Mouse (Mus musculus) lung, embryonic 14.5 days (tissue): ENCODE results near the gene Fars2. TPM values are rescaled to one million over a fixed set of nuclear protein-coding genes. Genes with fewer than 3 reads are reported as not detected.

Experiments used
- ATAC-seq: fragments of 200-750 bp; cut with Nextera tagmentation; 2 replicates; pipeline ENCODE4 v1.8.0; 2017; ENCODE audit warnings: mild to moderate bottlenecking, moderate TSS enrichment, moderate library complexity; ENCODE audit not compliant: insufficient read depth
- DNase-seq: peaks from one replicate; pipeline ENCODE4 v3.0.0-alpha.2; 2015
- H3K27ac ChIP-seq: fragments of 300-500 bp; sonication (generic); 2 replicates; pipeline ENCODE4 v1.5.1; 2014; ENCODE audit warnings: low read depth, mild to moderate bottlenecking, moderate library complexity
- H3K27me3 ChIP-seq: fragments of 300-500 bp; sonication (generic); 2 replicates; pipeline ENCODE4 v1.6.1; 2014; ENCODE audit warnings: low read length, control low read depth; ENCODE audit not compliant: insufficient read depth
- H3K36me3 ChIP-seq: fragments of 300-500 bp; sonication (generic); 2 replicates; pipeline ENCODE4 v1.6.1; 2014; ENCODE audit warnings: control low read depth; ENCODE audit not compliant: insufficient read depth
- H3K4me1 ChIP-seq: fragments of 300-500 bp; sonication (generic); 2 replicates; pipeline ENCODE4 v1.6.1; 2014; ENCODE audit warnings: antibody characterized with exemption, control low read depth; ENCODE audit not compliant: insufficient read depth
- H3K4me2 ChIP-seq: fragments of 300-500 bp; sonication (generic); 2 replicates; pipeline ENCODE4 v1.6.1; 2014; ENCODE audit warnings: mild to moderate bottlenecking
- H3K4me3 ChIP-seq: fragments of 300-500 bp; sonication (generic); 2 replicates; pipeline ENCODE4 v1.5.1; 2014; ENCODE audit warnings: low read depth, low read length
- H3K9ac ChIP-seq: fragments of 300-500 bp; sonication (generic); 2 replicates; pipeline ENCODE4 v1.6.1; 2014
- H3K9me3 ChIP-seq: fragments of 300-500 bp; sonication (generic); 2 replicates; pipeline ENCODE4 v1.6.1; 2016; ENCODE audit warnings: low read depth, low read length, control low read depth
- CTCF ChIP-seq: IDR thresholded peaks from 2 replicates; pipeline ENCODE4 v1.5.1; 2016; ENCODE audit warnings: antibody characterized with exemption, low read depth
- WGBS: fragments of 180-500 bp; shearing (Covaris S2); extraction: QIAGEN DNeasy Blood & Tissue Kit; methylation state at CpG from one replicate; pipeline ENCODE4 v1.1.7; 2014; 5-methylcytosine and 5-hydroxymethylcytosine counted together
- polyA plus RNA-seq: library from polyadenylated mRNA; unstranded; fragments of >200 nt; fragmentation: Nextera tagmentation; extraction: Ambion mirVana; gene quantifications from 2 replicates; pipeline ENCODE4 v1.2.1, GENCODE M21; 2014

Gene Fars2
- polyA plus RNA-seq, 1 experiment from 2014 or later: 29.3 TPM

DNA sequence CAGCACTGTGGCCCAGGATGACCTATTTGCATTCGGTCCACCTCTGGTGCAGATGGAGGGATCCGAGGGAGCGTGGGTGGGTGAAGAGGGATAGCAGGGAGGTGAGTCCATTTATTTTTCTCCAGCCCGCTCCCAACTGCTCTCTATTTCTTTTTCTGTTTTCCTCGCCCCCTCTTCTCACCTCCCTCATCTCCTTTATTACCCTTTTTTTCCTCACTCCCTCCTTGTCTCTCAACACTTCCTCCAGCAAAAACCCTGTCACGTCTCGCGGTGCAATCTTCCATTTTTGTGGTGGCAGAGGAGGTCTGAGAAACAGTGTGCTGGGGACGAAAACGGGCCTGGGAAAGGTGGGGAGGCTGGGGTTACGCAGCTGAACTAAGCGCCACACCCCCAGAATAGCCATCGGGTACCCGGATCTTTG, 613.1 kb downstream of the Fars2 start:
- no peaks in the 10 kb centered on the region for H3K4me1 ChIP-seq
- peaks cover 98% of the 10 kb centered on the region for H3K27me3 ChIP-seq
- H3K36me3 ChIP-seq: no peaks in the 10 kb centered on the region
- no peak overlapping the region for H3K4me2 ChIP-seq
- no peak overlapping the region for H3K4me3 ChIP-seq
- no peak overlapping the region for H3K27ac ChIP-seq
- H3K9ac ChIP-seq: no peak overlapping the region
- H3K9me3 ChIP-seq: 0 out of 2 replicates have a peak, but pooled peaks cover 3% of the 10 kb centered on the region
- no peak for TF ChIP-seq CTCF
- ATAC-seq (no peak), DNase-seq (no peak)
- WGBS: 12% methylated on average over 14 of the region's 14 CpGs

DNA sequence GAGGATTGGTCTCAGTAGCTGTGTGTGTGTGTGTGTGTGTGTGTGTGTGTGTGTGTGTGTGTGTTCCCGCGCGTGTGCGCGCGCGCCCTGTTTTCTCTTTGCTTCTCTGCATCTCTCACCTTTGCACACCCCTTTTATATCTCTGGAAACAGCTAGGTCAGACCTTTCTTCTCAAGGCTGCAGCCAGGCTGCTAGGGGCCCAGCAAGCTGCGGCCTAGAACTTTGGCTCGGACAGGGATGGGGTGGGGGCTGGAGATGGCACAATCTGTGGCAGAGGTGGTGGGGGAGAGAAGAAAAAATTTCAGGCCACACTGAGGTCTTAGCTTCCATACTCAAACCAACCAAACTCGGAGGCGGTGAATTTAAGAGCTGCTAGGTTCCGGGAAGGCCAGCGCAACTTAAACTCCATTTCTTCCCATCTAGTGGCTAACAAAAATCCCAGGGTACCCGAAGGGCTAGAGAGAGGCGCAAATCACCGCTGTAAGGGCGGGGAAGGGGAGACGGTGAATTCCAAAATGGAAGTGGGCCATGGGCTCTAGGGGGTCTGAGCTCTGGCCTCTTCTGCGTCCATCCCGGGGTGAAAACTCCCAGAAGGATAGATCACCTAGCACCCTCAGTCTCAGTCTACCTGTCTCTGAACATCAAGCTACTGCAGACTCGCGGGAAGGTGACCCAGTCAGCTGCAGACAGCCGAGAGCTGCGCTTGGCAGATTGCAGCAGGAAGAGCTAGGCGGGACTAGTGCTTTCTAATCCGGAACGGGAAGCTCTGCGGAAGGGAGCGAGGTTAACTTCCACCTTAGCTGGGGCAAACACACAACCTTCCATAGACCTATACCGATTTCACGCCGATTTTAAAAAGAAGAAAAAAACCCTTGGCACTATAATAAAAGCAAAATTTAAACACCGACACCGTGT, 614.1 kb downstream of the Fars2 start:
- peak overlapping the region; percentile 34 for H3K4me3 ChIP-seq
- TF ChIP-seq CTCF: no peak
- H3K27ac ChIP-seq: no peak overlapping the region
- H3K4me2 ChIP-seq: peak overlapping the region; percentile 63
- H3K27me3 ChIP-seq: peaks cover 95% of the 10 kb centered on the region
- WGBS: 3% methylated on average over 34 of the region's 34 CpGs
- no peaks in the 10 kb centered on the region for H3K4me1 ChIP-seq
- no peak overlapping the region for H3K9ac ChIP-seq
- no peaks in the 10 kb centered on the region for H3K36me3 ChIP-seq
- DNase-seq (peak; percentile 69), ATAC-seq (no peak)
- 0 out of 2 replicates have a peak, but pooled peaks cover 3% of the 10 kb centered on the region for H3K9me3 ChIP-seq

GRCm38 (mm10) chr13:36731931-36732461, 614.8 kb downstream of the Fars2 start:
- H3K27ac ChIP-seq: no peak overlapping the region
- DNase-seq: peak; percentile 59
- no peak overlapping the region for H3K9ac ChIP-seq
- H3K27me3 ChIP-seq: peaks cover 95% of the 10 kb centered on the region
- peak overlapping the region; percentile 63 for H3K4me2 ChIP-seq
- under 1% methylated on average over 23 of the region's 23 CpGs for WGBS
- no peaks in the 10 kb centered on the region for H3K36me3 ChIP-seq
- no peak for ATAC-seq
- H3K9me3 ChIP-seq: 0 out of 2 replicates have a peak, but pooled peaks cover 3% of the 10 kb centered on the region
- peak overlapping the region; percentile 34 for H3K4me3 ChIP-seq
- TF ChIP-seq CTCF: no peak
- 0 out of 2 replicates have a peak, but pooled peaks cover 3% of the 10 kb centered on the region for H3K4me1 ChIP-seq

- peaks cover 87% of the 10 kb centered on the region for H3K27me3 ChIP-seq
Observed at GRCm38 (mm10) chr13:36732891-36733490, 615.8 kb downstream of the Fars2 start.

DNA sequence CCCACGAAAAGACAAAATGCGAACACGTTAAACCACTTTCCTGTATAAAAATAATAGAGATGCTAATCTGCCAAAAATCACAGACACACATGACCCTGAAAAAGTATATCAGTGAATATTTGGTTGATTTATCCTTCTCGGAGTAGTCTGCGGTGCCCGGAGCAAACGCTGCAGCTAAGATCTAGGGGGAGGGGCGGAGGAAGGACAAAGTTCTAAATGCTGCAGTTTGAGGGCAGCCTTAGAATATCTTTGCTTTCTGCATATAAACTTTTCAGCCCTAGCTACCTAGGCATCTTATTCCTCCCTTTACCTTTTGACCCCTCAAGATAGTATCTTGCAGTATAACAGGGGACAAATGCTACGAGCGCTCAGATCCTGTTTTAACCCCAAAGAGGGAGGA, 616.4 kb downstream of the Fars2 start:
- ATAC-seq: no peak
- Histone ChIP-seq H3K9ac (no peak overlapping the region), H3K27me3 (peaks cover 82% of the 10 kb centered on the region), H3K27ac (no peak overlapping the region), H3K4me3 (no peak overlapping the region), H3K4me1 (0 out of 2 replicates have a peak, but pooled peaks cover 3% of the 10 kb centered on the region), H3K36me3 (no peaks in the 10 kb centered on the region), H3K9me3 (no peaks in the 10 kb centered on the region), H3K4me2 (no peak overlapping the region)
- TF ChIP-seq CTCF: no peak
- 2% methylated on average over 10 of the region's 10 CpGs for WGBS
- DNase-seq: peak; percentile 34

More at GRCm38 (mm10) chr13:36732891-36733490, 615.8 kb downstream of the Fars2 start:
- no peaks in the 10 kb centered on the region for H3K36me3 ChIP-seq
- 0 out of 2 replicates have a peak, but pooled peaks cover 3% of the 10 kb centered on the region for H3K4me1 ChIP-seq
- DNase-seq (no peak), ATAC-seq (no peak)
- no peak overlapping the region for H3K9ac ChIP-seq
- no peak overlapping the region for H3K27ac ChIP-seq
- no peak overlapping the region for H3K4me2 ChIP-seq
- no peak for TF ChIP-seq CTCF
- 6% methylated on average over 6 of the region's 6 CpGs for WGBS
- no peak overlapping the region for H3K4me3 ChIP-seq
- 0 out of 2 replicates have a peak, but pooled peaks cover 3% of the 10 kb centered on the region for H3K9me3 ChIP-seq

- Histone ChIP-seq H3K27me3 (peaks cover 76% of the 10 kb centered on the region), H3K4me1 (0 out of 2 replicates have a peak, but pooled peaks cover 3% of the 10 kb centered on the region), H3K36me3 (no peaks in the 10 kb centered on the region), H3K4me2 (peak overlapping the region; percentile 66; the same call in 1 of the 2 replicates), H3K4me3 (peak overlapping the region; percentile 43; the same call in 1 of the 2 replicates), H3K9me3 (no peaks in the 10 kb centered on the region), H3K9ac (no peak overlapping the region), H3K27ac (no peak overlapping the region)
- no peak for TF ChIP-seq CTCF
- ATAC-seq: no peak
- under 1% methylated on average over 26 of the region's 26 CpGs for WGBS
- DNase-seq: peak; percentile 37
Observed at GRCm38 (mm10) chr13:36733989-36734690, 616.9 kb downstream of the Fars2 start.
